Mouse (Mus musculus): ENCODE results near the gene Gsta4. TPM values are rescaled to one million over a fixed set of nuclear protein-coding genes. Genes with fewer than 3 reads are reported as not detected.
"Not testable (repeated sequence)": the region's sequence is repeated elsewhere in the genome, so short reads cannot be mapped to it uniquely, and the experiment has no call there.

Gsta4 gene
- 10 to 100 TPM; 48.4 to 50.1 TPM for total RNA-seq (2021)
- long read RNA-seq, experiment 1, transcript Gsta4-201 (7 exons, 977 nt), result major isoform, 12 of 12 reads
- long read RNA-seq, experiment 1, partial matches to known transcripts, result 0 of 12 reads
- long read RNA-seq, experiment 1, other reads (novel, unspliced or antisense), result 0 of 12 reads
- long read RNA-seq, experiment 2, transcript Gsta4-201 (7 exons, 977 nt), result major isoform, 19 of 22 reads
- long read RNA-seq, experiment 2, partial matches to known transcripts, result 3 of 22 reads
- long read RNA-seq, experiment 2, other reads (novel, unspliced or antisense), result 0 of 22 reads

DNA sequence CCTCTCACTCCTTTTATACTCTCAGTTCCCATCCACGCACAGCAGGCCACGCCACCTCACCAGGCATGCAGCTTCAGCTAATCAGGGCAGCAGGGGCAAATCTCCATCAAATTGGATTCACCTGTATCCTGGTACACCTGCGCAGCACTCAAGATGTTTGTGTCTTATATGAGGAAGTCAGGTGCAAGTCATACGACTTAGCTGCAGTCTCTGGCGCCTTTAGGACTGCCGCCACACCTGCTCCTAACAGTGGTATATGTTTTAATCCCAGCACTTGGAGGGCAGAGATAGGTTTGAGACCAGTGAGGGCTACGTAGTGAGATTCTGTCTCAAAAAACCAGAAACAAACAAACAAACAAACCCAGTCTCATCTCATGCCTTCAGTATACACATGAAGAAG lies at the start of gene Gsta4:
Gene Gsta4, plus strand, starts transcription at position 301 of the 400 bp plus-strand sequence.
- not testable (repeated sequence) for DNase-seq (ENCODE audit: low spot score in 2 of 2); H3K27ac ChIP-seq; H3K4me3 ChIP-seq

DNA sequence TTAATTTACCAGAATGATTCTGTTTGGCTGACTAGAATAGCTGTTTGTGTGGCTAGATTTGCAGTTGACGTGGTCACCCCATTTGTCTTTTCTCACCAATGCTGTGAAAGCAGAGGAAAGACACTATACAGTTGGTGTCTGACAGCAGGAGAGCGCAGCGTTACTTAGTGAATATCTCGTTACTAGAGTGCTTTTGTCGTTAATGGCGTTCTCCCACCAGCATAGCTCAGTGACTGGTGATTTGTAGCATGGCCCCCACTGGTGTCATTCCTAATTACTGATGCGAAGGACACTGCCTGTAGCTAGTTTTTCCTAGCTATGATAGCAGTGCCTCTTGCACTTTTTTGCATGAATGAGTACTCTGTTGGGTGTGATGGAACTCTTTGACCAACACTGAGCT lies 46.9 kb upstream of the Gsta4 start:
- TF ChIP-seq CTCF (conservative IDR thresholded peaks at IDR 0.05), result no peak
- no peak for DNase-seq (ENCODE audit: low spot score in 2 of 2)
- no peak overlapping the region for H3K27ac ChIP-seq
- H3K4me3 ChIP-seq, result no peak overlapping the region

DNA sequence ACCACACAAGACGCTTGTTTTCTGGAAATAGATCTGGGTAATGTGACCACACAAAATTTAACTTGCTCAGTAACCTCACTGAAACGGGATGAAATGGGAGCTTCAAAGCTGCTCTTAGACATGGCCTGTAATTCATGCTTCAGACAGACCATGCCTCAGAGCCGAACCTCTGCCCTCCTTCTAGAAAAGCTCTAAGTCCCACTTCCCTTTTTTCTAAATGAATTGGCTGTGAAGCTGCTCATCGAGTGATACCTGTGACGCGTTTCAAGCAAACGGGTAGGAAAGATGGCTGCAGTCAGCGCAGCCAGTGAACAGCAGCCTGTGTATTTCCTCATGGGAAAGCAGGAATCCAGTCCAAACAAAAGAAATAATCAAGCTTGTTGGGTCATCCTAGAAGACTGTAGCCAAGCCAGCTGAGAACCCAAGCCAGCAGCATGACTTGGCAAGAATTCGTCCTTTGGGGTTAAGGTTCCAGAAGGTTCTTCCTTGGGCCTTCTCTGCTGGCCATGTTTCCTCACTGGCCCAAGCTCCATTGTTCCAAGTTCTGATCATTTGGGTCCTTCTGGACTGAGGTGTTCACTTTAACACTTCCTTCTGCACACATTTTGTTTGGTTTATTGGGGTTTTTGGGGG lies 44.4 kb upstream of the Gsta4 start:
- no peak for DNase-seq (ENCODE audit: low spot score in 2 of 2)
- Histone ChIP-seq H3K27ac (no peak overlapping the region), H3K4me3 (no peak overlapping the region)
- no peak for TF ChIP-seq CTCF (conservative IDR thresholded peaks at IDR 0.05)

DNA sequence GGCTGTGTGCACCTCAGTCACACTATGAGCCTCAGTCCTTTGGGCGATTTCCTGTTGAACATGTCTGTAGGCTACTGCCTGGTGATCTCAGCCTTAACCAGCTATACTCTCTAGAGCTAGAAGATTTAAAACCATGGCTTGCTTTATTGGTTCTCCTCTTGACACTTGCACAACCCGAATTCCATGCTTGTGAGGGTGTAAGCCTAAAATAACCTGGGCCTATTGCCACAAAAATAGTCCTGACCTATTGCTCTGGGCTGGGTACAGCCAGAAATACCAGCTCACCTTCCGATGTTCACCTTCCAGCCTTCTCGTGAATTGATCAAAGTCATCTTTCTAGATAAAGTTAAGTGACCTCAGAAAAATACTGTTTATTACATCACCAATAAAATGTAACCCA lies 43.1 kb upstream of the Gsta4 start:
- no peak overlapping the region for H3K27ac ChIP-seq
- TF ChIP-seq CTCF (conservative IDR thresholded peaks at IDR 0.05), result no peak
- no peak for DNase-seq (ENCODE audit: low spot score in 2 of 2)
- no peak overlapping the region for H3K4me3 ChIP-seq

DNA sequence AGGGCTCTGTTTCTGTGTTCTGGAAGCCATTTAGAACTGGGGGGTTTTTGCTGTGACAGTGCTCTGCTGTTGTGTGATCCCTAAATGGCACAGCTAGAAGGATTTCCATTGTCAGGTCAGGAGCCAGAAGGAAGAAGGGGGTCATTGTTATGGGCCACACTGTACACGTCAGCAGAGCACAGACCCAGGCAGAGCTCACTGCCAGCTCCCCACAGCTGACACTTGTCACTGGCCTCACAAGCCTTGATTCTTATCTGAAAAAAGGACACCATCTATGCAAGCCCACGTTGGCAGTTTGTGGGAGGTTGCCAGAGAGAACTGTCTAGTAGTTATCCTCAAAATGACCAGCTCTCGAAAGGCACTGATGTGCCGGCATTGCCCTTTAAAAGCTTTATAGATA lies 36.5 kb upstream of the Gsta4 start:
- peak in 1 of 2 experiments; percentile 42 for DNase-seq (ENCODE audit: low spot score in 2 of 2)
- TF ChIP-seq CTCF (conservative IDR thresholded peaks at IDR 0.05), result no peak
- Histone ChIP-seq H3K4me3 (no peak overlapping the region), H3K27ac (peak overlapping the region; percentile 87)

DNA sequence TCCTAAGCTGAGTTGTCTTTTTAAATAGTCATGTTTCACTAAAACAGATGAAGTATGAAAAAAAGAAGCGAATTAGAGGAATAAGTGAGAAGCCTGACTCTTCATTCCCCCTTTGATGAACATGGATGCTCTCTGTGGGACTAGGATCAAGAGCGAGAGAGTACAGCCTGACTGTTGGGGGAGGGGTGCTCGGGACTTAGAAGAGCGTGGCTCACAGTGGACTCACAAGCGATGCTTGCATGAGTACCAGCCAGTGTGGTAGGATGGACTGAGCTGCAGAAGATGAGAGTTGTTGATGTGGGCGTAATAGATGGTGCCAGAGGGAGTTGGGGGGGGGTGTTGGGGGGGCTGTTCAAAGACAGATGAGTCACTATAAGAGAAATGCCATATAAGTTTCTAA lies 35.9 kb upstream of the Gsta4 start:
- Histone ChIP-seq H3K27ac (peak overlapping the region; percentile 87), H3K4me3 (no peak overlapping the region)
- DNase-seq (ENCODE audit: low spot score in 2 of 2), result no peak
- TF ChIP-seq CTCF (conservative IDR thresholded peaks at IDR 0.05), result no peak

DNA sequence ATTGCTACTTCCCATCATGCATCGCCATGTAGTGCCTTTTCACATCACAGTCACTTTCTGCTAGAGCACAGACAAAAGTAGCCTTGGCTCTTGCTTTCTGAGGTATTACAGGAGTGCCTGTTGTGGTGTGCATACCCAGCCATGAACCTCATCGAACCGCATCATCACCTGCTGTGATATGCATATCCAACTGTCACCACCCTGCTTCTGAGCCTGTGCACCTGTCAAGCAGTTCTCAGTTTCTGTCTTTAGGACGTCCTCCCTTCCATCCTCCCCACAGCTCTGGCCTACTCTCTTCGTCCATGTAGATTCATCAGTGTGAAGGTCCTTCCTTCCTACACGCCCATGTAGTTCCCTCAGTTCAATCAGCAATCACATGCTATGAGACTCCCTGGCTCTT lies 34.4 kb upstream of the Gsta4 start:
- DNase-seq (ENCODE audit: low spot score in 2 of 2), result no peak
- Histone ChIP-seq H3K4me3 (no peak overlapping the region), H3K27ac (peak overlapping the region; percentile 87)
- no peak for TF ChIP-seq CTCF (conservative IDR thresholded peaks at IDR 0.05)

DNA sequence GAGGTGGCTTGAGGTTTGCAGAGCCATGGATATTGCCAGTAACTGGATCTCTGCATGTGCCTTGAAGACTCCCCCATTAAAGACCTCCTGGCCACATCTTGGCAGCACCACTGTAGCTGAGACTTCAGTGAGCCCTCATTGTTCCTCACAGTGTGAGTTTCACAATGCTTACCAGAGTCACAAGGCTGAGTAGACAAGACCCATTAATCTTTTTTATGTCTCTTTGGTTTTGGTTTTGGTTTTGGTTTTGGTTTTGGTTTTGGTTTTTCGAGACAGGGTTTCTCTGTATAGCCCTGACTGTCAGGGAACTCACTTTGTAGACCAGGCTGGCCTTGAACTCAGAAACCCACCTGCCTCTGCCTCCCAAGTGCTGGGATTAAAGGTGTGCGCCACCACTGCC lies 32.8 kb upstream of the Gsta4 start:
- not testable (repeated sequence) for H3K4me3 ChIP-seq; DNase-seq (ENCODE audit: low spot score in 2 of 2); H3K27ac ChIP-seq

DNA sequence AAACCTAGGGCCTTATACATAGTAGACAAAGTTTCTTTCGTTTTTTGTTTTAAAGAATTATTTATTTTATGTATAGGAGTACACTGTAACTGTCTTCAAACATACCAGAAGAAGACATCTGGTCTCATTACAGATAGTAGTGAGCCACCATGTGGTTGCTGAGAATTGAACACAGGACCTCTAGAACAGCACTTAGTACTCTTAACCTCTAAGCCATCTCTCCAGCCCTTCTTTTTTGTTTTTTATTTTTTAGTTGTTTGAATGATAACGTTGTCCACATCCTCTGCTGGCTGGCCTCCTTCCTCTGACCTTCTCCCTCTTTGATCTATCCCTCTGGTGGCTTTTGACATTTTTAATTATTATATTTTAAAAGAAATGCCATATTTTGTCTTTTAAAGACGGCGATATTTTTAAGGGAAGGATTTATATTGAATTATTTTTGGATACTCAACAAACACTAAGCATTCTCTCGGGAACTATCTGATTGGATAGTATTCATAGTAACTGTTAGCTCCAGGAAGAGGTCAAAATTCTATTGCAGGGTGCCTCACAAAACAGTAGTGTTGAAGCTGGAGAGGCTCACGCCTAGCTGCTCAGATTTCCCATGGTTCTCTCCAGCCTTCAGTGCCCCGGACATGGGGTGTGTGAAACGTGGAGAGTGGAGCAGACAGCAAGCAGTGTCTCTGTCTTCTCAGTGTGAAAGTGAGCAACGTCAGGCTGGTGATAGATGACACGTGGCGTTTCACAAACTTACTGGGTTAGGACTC lies 28.2 kb upstream of the Gsta4 start:
- peak; percentile 55 for TF ChIP-seq CTCF (conservative IDR thresholded peaks at IDR 0.05)
- Histone ChIP-seq H3K4me3 (no peak overlapping the region), H3K27ac (no peak overlapping the region)
- no peak for DNase-seq (ENCODE audit: low spot score in 2 of 2)

DNA sequence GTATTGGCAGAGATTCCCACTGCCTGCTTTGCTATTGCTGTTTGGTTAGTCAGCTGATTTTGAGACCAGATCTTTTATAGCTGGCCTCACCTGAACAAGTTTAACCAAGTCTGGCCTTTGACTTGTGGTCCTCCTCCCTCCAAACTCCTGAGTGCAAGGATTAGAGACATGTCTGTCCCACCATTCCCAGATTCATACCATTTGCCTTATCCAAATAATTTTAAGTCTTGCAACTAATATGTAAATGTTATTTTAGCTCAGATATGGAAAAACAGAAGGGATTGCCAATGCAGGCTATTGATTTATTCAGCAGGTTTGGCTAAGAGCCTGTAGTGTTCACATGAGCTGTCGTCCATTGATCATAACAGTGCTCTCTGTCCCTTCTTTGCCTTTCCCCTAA lies 25.4 kb upstream of the Gsta4 start:
- DNase-seq (ENCODE audit: low spot score in 2 of 2), result no peak
- TF ChIP-seq CTCF (conservative IDR thresholded peaks at IDR 0.05), result no peak
- Histone ChIP-seq H3K4me3 (no peak overlapping the region), H3K27ac (no peak overlapping the region)

DNA sequence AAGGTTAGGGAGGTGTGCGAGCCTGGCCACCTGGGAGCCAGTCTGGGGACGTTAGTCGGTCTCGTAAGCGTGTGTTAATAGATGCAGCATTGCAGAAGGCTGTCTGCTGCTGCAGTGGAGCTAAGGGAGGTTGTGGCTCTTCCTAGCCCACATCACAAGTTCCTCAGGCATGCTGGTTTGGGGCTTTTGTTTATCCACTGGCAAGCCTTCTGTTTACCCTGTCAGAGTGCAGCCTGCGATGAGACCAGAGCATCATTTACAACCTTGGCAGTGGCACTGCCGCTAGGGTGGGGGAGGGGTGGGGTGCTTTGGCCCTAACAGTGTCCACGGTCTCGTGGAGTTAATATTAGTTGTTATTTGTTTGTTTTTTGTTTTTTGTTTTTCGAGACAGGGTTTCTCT lies 19.3 kb upstream of the Gsta4 start:
- no peak overlapping the region for H3K27ac ChIP-seq
- DNase-seq (ENCODE audit: low spot score in 2 of 2), result no peak
- H3K4me3 ChIP-seq, result no peak overlapping the region
- no peak for TF ChIP-seq CTCF (conservative IDR thresholded peaks at IDR 0.05)

DNA sequence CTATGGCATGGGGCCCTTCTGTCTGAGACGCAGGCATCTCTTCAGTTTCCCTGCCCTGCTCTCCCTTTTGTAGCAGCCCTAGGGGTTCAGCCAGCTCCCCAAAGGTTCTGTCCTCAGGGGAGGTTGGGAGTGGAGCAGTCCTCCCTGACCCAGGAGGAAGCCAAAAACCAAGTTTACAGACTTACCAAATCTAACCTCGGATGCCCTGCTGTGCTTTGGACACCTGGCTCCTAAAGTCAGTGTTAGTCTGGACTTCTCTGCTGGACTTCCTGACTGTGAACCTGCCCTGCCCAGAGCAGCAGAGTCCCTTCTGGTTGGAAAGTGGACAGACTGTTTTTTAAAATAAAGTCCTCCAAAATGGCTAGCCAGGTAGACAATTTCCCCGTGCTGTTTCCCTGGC lies 17.8 kb upstream of the Gsta4 start:
- no peak for DNase-seq (ENCODE audit: low spot score in 2 of 2)
- H3K4me3 ChIP-seq, result no peak overlapping the region
- no peak for TF ChIP-seq CTCF (conservative IDR thresholded peaks at IDR 0.05)
- no peak overlapping the region for H3K27ac ChIP-seq

DNA sequence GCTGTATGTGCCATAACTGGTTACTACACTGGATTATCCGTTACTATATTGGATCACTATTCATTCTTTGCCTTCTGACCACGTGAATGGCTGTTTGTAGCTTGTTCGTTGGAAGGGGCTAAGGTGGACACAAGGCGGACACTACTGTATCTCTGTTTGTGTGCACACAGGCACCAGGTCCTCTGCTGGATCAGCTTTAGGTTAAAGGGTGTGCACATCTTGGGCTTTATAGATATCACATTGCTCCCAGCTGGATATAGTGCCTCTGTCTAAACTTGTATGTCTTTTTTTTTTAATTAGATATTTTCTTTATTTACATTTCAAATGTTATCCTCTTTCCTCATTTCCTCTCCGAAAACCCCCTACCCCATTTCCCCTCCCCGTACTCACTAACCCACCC lies 17.1 kb upstream of the Gsta4 start:
- no peak for DNase-seq (ENCODE audit: low spot score in 2 of 2)
- no peak for TF ChIP-seq CTCF (conservative IDR thresholded peaks at IDR 0.05)
- Histone ChIP-seq H3K27ac (no peak overlapping the region), H3K4me3 (no peak overlapping the region)
